Mouse (Mus musculus) hindbrain, embryonic 14.5 days (tissue): ENCODE data around the gene Dnajc21. TPM values are rescaled to one million over a fixed set of nuclear protein-coding genes. Genes with fewer than 3 reads are reported as not detected.
"Not testable (repeated sequence)": the region's sequence is repeated elsewhere in the genome, so short reads cannot be mapped to it uniquely, and the experiment has no call there.

Experiments
- ATAC-seq: fragments of 200-750 bp; cut with Nextera tagmentation; 2 replicates; pipeline ENCODE4 v1.8.0; 2017; ENCODE audit warnings: moderate number of reproducible peaks, mild to moderate bottlenecking, moderate TSS enrichment, moderate library complexity; ENCODE audit not compliant: low FRiP score
- DNase-seq: peaks from one replicate; pipeline ENCODE4 v3.0.0-alpha.2; 2015; ENCODE audit warnings: low spot score
- H3K27ac ChIP-seq: fragments of 300-500 bp; sonication (generic); 2 replicates; pipeline ENCODE4 v1.5.1; 2014; ENCODE audit warnings: mild to moderate bottlenecking, moderate library complexity
- H3K27me3 ChIP-seq: fragments of 300-500 bp; sonication (generic); 2 replicates; pipeline ENCODE4 v1.6.1; 2014; ENCODE audit warnings: mild to moderate bottlenecking, low read length, mixed read lengths; ENCODE audit not compliant: control insufficient read depth, insufficient read depth
- H3K36me3 ChIP-seq: fragments of 300-500 bp; sonication (generic); replicated peaks from 2 replicates; pipeline ENCODE4 v1.6.1; 2014; ENCODE audit not compliant: control insufficient read depth, insufficient read depth
- H3K4me1 ChIP-seq: fragments of 300-500 bp; sonication (generic); replicated peaks from 2 replicates; pipeline ENCODE4 v1.6.1; 2014; ENCODE audit warnings: antibody characterized with exemption, low read length, mixed read lengths; ENCODE audit not compliant: control insufficient read depth, insufficient read depth
- H3K4me2 ChIP-seq: fragments of 300-500 bp; sonication (generic); replicated peaks from 2 replicates; pipeline ENCODE4 v1.6.1; 2014; ENCODE audit warnings: mild to moderate bottlenecking, moderate library complexity
- H3K4me3 ChIP-seq: fragments of 300-500 bp; sonication (generic); replicated peaks from 2 replicates; pipeline ENCODE4 v1.5.1; 2014; ENCODE audit warnings: mild to moderate bottlenecking, low read length
- H3K9ac ChIP-seq: fragments of 300-500 bp; sonication (generic); 2 replicates; pipeline ENCODE4 v1.6.1; 2014
- H3K9me3 ChIP-seq: fragments of 300-500 bp; sonication (generic); 2 replicates; pipeline ENCODE4 v1.6.1; 2016; ENCODE audit warnings: low read length; ENCODE audit not compliant: control insufficient read depth
- WGBS: fragments of 180-500 bp; shearing (Covaris S2); extraction: QIAGEN DNeasy Blood & Tissue Kit; methylation state at CpG from one replicate; pipeline ENCODE4 v1.1.7; 2014; 5-methylcytosine and 5-hydroxymethylcytosine counted together
- polyA plus RNA-seq: library from polyadenylated mRNA; unstranded; fragments of >200 nt; fragmentation: Nextera tagmentation; extraction: Ambion mirVana; gene quantifications from 2 replicates; pipeline ENCODE4 v1.2.1, GENCODE M21; 2014

The Dnajc21 gene
- polyA plus RNA-seq: 12.5 and 13.0 TPM in 2 replicates

GRCm38 (mm10) chr15:10470151-10470831 lies at the start of gene Dnajc21:
Dnajc21 (minus strand) TSS chr15:10470516.
- H3K36me3 ChIP-seq: peaks cover 9% of the 10 kb centered on the region
- peak within 1 kb of the TSS; percentile 96 for H3K4me3 ChIP-seq
- ATAC-seq (peak; percentile 97), DNase-seq (peak; percentile 80)
- no peaks in the 10 kb centered on the region for H3K9me3 ChIP-seq
- H3K27me3 ChIP-seq: no peaks in the 10 kb centered on the region
- peak within 1 kb of the TSS; percentile 74 for H3K27ac ChIP-seq
- peak within 1 kb of the TSS; percentile 87 for H3K4me2 ChIP-seq
- peak within 1 kb of the TSS; percentile 82 for H3K9ac ChIP-seq
- peaks cover 12% of the 10 kb centered on the region for H3K4me1 ChIP-seq
- WGBS: under 1% methylated on average over 56 of the region's 87 CpGs

- Histone ChIP-seq H3K4me3 (no peak overlapping the region), H3K36me3 (no peaks in the 10 kb centered on the region), H3K4me2 (no peak overlapping the region), H3K9ac (no peak overlapping the region), H3K27ac (no peak overlapping the region), H3K27me3 (no peaks in the 10 kb centered on the region), H3K4me1 (no peaks in the 10 kb centered on the region), H3K9me3 (no peaks in the 10 kb centered on the region)
- no peak for DNase-seq
- 67% methylated on average over 7 of the region's 7 CpGs for WGBS
- no peak for ATAC-seq
Measured at GRCm38 (mm10) chr15:10515166-10515565, 44.9 kb upstream of the Dnajc21 start.

GRCm38 (mm10) chr15:10506099-10506498 lies 35.8 kb upstream of the Dnajc21 start:
- Histone ChIP-seq H3K27ac (no peak overlapping the region), H3K4me2 (no peak overlapping the region), H3K4me1 (no peaks in the 10 kb centered on the region), H3K4me3 (no peak overlapping the region), H3K9me3 (no peaks in the 10 kb centered on the region), H3K36me3 (no peaks in the 10 kb centered on the region), H3K27me3 (no peaks in the 10 kb centered on the region), H3K9ac (no peak overlapping the region)
- WGBS: 80% methylated on average over 11 of the region's 11 CpGs
- DNase-seq (no peak), ATAC-seq (no peak)

- no peak overlapping the region for H3K27ac ChIP-seq
- H3K4me2 ChIP-seq: no peak overlapping the region
- ATAC-seq (peak; percentile 92), DNase-seq (peak; percentile 79)
- 59% methylated on average over 11 of the region's 11 CpGs for WGBS
- no peak overlapping the region for H3K4me3 ChIP-seq
- H3K27me3 ChIP-seq: no peaks in the 10 kb centered on the region
- no peak overlapping the region for H3K9ac ChIP-seq
- no peaks in the 10 kb centered on the region for H3K4me1 ChIP-seq
- peaks cover 3% of the 10 kb centered on the region for H3K36me3 ChIP-seq
- H3K9me3 ChIP-seq: no peaks in the 10 kb centered on the region
Measured at GRCm38 (mm10) chr15:10500838-10501719, 30.8 kb upstream of the Dnajc21 start.

- DNase-seq (no peak), ATAC-seq (no peak)
- H3K9ac ChIP-seq: no peak overlapping the region
- H3K36me3 ChIP-seq: peaks cover 7% of the 10 kb centered on the region
- H3K27ac ChIP-seq: no peak overlapping the region
- 90% methylated on average over 5 of the region's 5 CpGs for WGBS
- no peak overlapping the region for H3K4me2 ChIP-seq
- no peak overlapping the region for H3K4me3 ChIP-seq
- no peaks in the 10 kb centered on the region for H3K4me1 ChIP-seq
- H3K27me3 ChIP-seq: no peaks in the 10 kb centered on the region
- H3K9me3 ChIP-seq: no peaks in the 10 kb centered on the region
Measured at GRCm38 (mm10) chr15:10500035-10500434, 29.7 kb upstream of the Dnajc21 start.

- no peak overlapping the region for H3K4me3 ChIP-seq
- DNase-seq: no peak
- 83% methylated on average over 5 of the region's 5 CpGs for WGBS
- H3K4me2 ChIP-seq: no peak overlapping the region
- H3K9ac ChIP-seq: no peak overlapping the region
- H3K36me3 ChIP-seq: peaks cover 7% of the 10 kb centered on the region
- H3K9me3 ChIP-seq: no peaks in the 10 kb centered on the region
- H3K27me3 ChIP-seq: no peaks in the 10 kb centered on the region
- no peak overlapping the region for H3K27ac ChIP-seq
- H3K4me1 ChIP-seq: no peaks in the 10 kb centered on the region
- no peak for ATAC-seq
Measured at GRCm38 (mm10) chr15:10499593-10499992, 29.3 kb upstream of the Dnajc21 start.

- not testable (repeated sequence) for H3K9ac ChIP-seq, H3K4me2 ChIP-seq, H3K4me1 ChIP-seq, H3K4me3 ChIP-seq, H3K27me3 ChIP-seq, DNase-seq, H3K9me3 ChIP-seq, H3K27ac ChIP-seq, ATAC-seq
- peaks cover 31% of the 10 kb centered on the region for H3K36me3 ChIP-seq
- WGBS: 98% methylated on average over 1 of the region's 1 CpGs
Measured at GRCm38 (mm10) chr15:10496696-10497095, 26.4 kb upstream of the Dnajc21 start.

GRCm38 (mm10) chr15:10495944-10496343 lies 25.6 kb upstream of the Dnajc21 start:
- H3K27me3 ChIP-seq: no peaks in the 10 kb centered on the region
- H3K4me2 ChIP-seq: no peak overlapping the region
- H3K4me1 ChIP-seq: no peaks in the 10 kb centered on the region
- peaks cover 36% of the 10 kb centered on the region for H3K36me3 ChIP-seq
- 95% methylated on average over 11 of the region's 11 CpGs for WGBS
- no peak overlapping the region for H3K9ac ChIP-seq
- no peak overlapping the region for H3K4me3 ChIP-seq
- no peak for DNase-seq
- no peaks in the 10 kb centered on the region for H3K9me3 ChIP-seq
- no peak for ATAC-seq
- no peak overlapping the region for H3K27ac ChIP-seq

GRCm38 (mm10) chr15:10490101-10490500 lies 19.8 kb upstream of the Dnajc21 start:
- Histone ChIP-seq H3K4me1 (peaks cover 12% of the 10 kb centered on the region), H3K9me3 (no peaks in the 10 kb centered on the region), H3K27ac (no peak overlapping the region), H3K36me3 (peaks cover 41% of the 10 kb centered on the region), H3K27me3 (no peaks in the 10 kb centered on the region), H3K4me2 (no peak overlapping the region), H3K9ac (no peak overlapping the region), H3K4me3 (no peak overlapping the region)
- DNase-seq (no peak), ATAC-seq (no peak)
- 92% methylated on average over 5 of the region's 5 CpGs for WGBS
